Mouse (Mus musculus): ENCODE data around the gene Tmem183a. TPM values are rescaled to one million over a fixed set of nuclear protein-coding genes. Genes with fewer than 3 reads are reported as not detected.

Gene Tmem183a
- total RNA-seq, 2 experiments from 2014 or later: 60.3 to 71.7 TPM

GRCm38 (mm10) chr1:134345075-134345474 is 16.7 kb downstream of the Tmem183a start:
- DNase-seq (ENCODE audit: low spot score in 2 of 2): peak in 1 of 2 experiments; percentile 43

GRCm38 (mm10) chr1:134344005-134344950 is 17.5 kb downstream of the Tmem183a start:
- peak; percentile 87 to 91 for DNase-seq (ENCODE audit: low spot score in 2 of 2)

GRCm38 (mm10) chr1:134343567-134343966 is 18.2 kb downstream of the Tmem183a start:
- no peak for DNase-seq (ENCODE audit: low spot score in 2 of 2)

GRCm38 (mm10) chr1:134342781-134343310 is 18.9 kb downstream of the Tmem183a start:
- no peak for DNase-seq (ENCODE audit: low spot score in 2 of 2)

GRCm38 (mm10) chr1:134342278-134342664 is 19.5 kb downstream of the Tmem183a start:
- no peak for DNase-seq (ENCODE audit: low spot score in 2 of 2)

- DNase-seq (ENCODE audit: low spot score in 2 of 2): no peak
Observed at GRCm38 (mm10) chr1:134341641-134342277, 20.0 kb downstream of the Tmem183a start.

GRCm38 (mm10) chr1:134339757-134340619 is 21.8 kb downstream of the Tmem183a start:
- DNase-seq (ENCODE audit: low spot score in 2 of 2): no peak

- no peak for DNase-seq (ENCODE audit: low spot score in 2 of 2)
Observed at GRCm38 (mm10) chr1:134339162-134339561, 22.6 kb downstream of the Tmem183a start.

GRCm38 (mm10) chr1:134336958-134337710 is 24.6 kb downstream of the Tmem183a start:
- no peak for DNase-seq (ENCODE audit: low spot score in 2 of 2)

- DNase-seq (ENCODE audit: low spot score in 2 of 2): no peak
Observed at GRCm38 (mm10) chr1:134335924-134336810, 25.6 kb downstream of the Tmem183a start.

GRCm38 (mm10) chr1:134335211-134335923 is 26.4 kb downstream of the Tmem183a start:
- peak; percentile 52 to 71 for DNase-seq (ENCODE audit: low spot score in 2 of 2)

- no peak for DNase-seq (ENCODE audit: low spot score in 2 of 2)
Observed at GRCm38 (mm10) chr1:134334111-134334827, 27.5 kb downstream of the Tmem183a start.

- DNase-seq (ENCODE audit: low spot score in 2 of 2): no peak
Observed at GRCm38 (mm10) chr1:134333371-134334110, 28.2 kb downstream of the Tmem183a start.

- peak; percentile 56 to 60 for DNase-seq (ENCODE audit: low spot score in 2 of 2)
Observed at GRCm38 (mm10) chr1:134332770-134333271, 29.0 kb downstream of the Tmem183a start, which contains the start of gene Ppfia4. Gene Ppfia4, minus strand, starts transcription at chr1:134332928.

- peak; percentile 71 to 91 for DNase-seq (ENCODE audit: low spot score in 2 of 2)
Observed at GRCm38 (mm10) chr1:134331879-134332635, 29.7 kb downstream of the Tmem183a start.

- DNase-seq (ENCODE audit: low spot score in 2 of 2): no peak
Observed at GRCm38 (mm10) chr1:134326841-134327346, 34.9 kb downstream of the Tmem183a start.
